Mouse (Mus musculus): ENCODE results near the gene Usp16. TPM values are rescaled to one million over a fixed set of nuclear protein-coding genes. Genes with fewer than 3 reads are reported as not detected.
A peak's percentile ranks its signal among the peaks of the same experiment; 100 is the strongest.

Gene Usp16
- polyA plus RNA-seq, 1 experiment from 2014 or later = 42.7 TPM

DNA sequence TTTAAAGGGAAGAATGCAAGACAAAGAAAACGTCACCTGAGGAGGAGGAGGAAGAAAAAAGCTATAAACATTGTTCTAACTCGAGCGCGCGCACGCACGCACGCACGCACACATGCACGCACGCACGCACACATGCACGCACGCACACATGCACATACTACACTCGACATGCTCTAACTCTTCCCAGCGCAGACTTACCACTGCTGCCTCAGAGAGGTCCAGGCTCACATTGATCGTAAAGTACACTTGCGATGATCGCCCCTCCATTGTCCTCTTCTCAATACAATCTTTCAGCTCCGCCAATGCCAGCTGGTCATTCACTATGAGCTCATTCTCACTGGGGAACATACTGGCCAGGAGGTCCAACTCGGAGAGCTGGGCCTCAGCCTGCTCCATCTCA is 17.4 kb upstream of the Usp16 start:
- Histone ChIP-seq H3K9ac (ENCODE audit: low read depth, low read length) (no peak overlapping the region), H3K4me3 (ENCODE audit: low read depth, low read length) (no peak overlapping the region), H3K27ac (ENCODE audit: low read depth, low read length) (no peak overlapping the region), H3K27me3 (replicated peaks; ENCODE audit: control insufficient read depth, insufficient read depth, low read length) (no peaks in the 10 kb centered on the region), H3K36me3 (ENCODE audit: control insufficient read depth, insufficient read depth, low read length) (no peaks in the 10 kb centered on the region), H3K9me3 (ENCODE audit: control insufficient read depth, low read length) (no peaks in the 10 kb centered on the region), H3K4me2 (no peak overlapping the region), H3K4me1 (replicated peaks; ENCODE audit: control insufficient read depth, insufficient read depth, low read length) (0 out of 2 replicates have a peak, but pooled peaks cover 6% of the 10 kb centered on the region)
- no peak for ATAC-seq (replicated peaks; ENCODE audit: low FRiP score)
- WGBS = 91% methylated on average over 21 of the region's 21 CpGs
- DNase-seq (ENCODE audit: low spot score) = no peak

DNA sequence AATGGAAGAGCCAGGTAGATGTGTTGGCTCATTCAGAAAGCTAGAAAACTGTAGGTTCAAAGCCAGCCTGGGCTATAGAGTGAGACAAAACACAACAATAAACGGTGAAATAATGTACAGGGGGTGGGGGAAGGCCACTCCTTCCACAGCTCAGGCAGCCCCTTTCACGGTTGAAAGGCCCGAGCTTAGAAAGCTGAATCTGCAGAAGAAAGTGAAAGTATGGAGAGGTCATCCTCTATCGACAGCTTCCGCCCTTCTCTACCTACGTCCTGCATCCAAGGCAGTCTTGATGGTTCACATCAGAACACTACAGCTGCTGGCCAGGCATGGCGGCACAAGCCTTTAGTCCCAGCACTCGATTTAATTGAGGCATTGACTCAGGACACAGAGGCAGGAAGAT is 15.8 kb upstream of the Usp16 start:
- 89% methylated on average over 8 of the region's 8 CpGs for WGBS
- H3K9ac ChIP-seq (ENCODE audit: low read depth, low read length) = no peak overlapping the region
- ATAC-seq (replicated peaks; ENCODE audit: low FRiP score) = no peak

DNA sequence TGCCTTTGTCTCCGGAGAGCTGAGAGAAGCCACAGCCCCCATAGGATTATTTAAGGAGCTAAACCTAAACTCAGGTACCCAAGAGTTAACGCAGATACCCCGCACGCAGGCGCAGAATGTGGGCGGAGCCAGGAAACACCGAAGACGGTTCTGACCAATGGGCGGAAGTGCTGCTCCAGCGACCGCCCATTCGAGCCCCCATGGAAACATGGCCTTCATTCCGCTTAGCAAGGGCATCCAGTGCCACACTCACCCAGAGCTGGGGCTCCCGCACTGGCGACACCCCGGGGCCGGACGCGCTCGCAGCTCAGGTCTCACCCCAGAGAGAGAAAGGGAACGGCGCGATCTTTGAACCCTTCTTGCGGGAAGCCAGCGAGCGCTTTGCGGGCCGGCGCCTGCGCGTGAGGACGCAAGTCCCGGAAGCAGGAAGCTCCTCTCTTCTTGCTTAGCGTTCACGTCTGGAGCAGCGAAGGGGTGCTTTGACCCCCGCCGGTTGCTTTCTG is 14.3 kb upstream of the Usp16 start, which contains the start of gene Rwdd2b:
TSS of gene Rwdd2b (minus strand) at position 390 of the 503 bp plus-strand sequence.
- Histone ChIP-seq H3K9ac (ENCODE audit: low read depth, low read length) (peak within 1 kb of the TSS; percentile 87), H3K27me3 (replicated peaks; ENCODE audit: control insufficient read depth, insufficient read depth, low read length) (no peaks in the 10 kb centered on the region), H3K27ac (ENCODE audit: low read depth, low read length) (peak within 1 kb of the TSS; percentile 82), H3K4me3 (ENCODE audit: low read depth, low read length) (peak within 1 kb of the TSS; percentile 77), H3K36me3 (ENCODE audit: control insufficient read depth, insufficient read depth, low read length) (no peaks in the 10 kb centered on the region), H3K4me1 (replicated peaks; ENCODE audit: control insufficient read depth, insufficient read depth, low read length) (0 out of 2 replicates have a peak, but pooled peaks cover 6% of the 10 kb centered on the region), H3K9me3 (ENCODE audit: control insufficient read depth, low read length) (no peaks in the 10 kb centered on the region), H3K4me2 (peak within 1 kb of the TSS; percentile 89)
- peak; percentile 95 for ATAC-seq (replicated peaks; ENCODE audit: low FRiP score)
- peak; percentile 93 for DNase-seq (ENCODE audit: low spot score)
- under 1% methylated on average over 38 of the region's 38 CpGs for WGBS

More for the DNA sequence above, 15.8 kb upstream of the Usp16 start:
- no peak for DNase-seq (ENCODE audit: low spot score)
- no peak overlapping the region for H3K27ac ChIP-seq (ENCODE audit: low read depth, low read length)
- no peaks in the 10 kb centered on the region for H3K27me3 ChIP-seq (replicated peaks; ENCODE audit: control insufficient read depth, insufficient read depth, low read length)
- 0 out of 2 replicates have a peak, but pooled peaks cover 6% of the 10 kb centered on the region for H3K4me1 ChIP-seq (replicated peaks; ENCODE audit: control insufficient read depth, insufficient read depth, low read length)
- H3K9me3 ChIP-seq (ENCODE audit: control insufficient read depth, low read length) = no peaks in the 10 kb centered on the region
- H3K4me3 ChIP-seq (ENCODE audit: low read depth, low read length) = no peak overlapping the region
- no peak overlapping the region for H3K4me2 ChIP-seq
- H3K36me3 ChIP-seq (ENCODE audit: control insufficient read depth, insufficient read depth, low read length) = no peaks in the 10 kb centered on the region

DNA sequence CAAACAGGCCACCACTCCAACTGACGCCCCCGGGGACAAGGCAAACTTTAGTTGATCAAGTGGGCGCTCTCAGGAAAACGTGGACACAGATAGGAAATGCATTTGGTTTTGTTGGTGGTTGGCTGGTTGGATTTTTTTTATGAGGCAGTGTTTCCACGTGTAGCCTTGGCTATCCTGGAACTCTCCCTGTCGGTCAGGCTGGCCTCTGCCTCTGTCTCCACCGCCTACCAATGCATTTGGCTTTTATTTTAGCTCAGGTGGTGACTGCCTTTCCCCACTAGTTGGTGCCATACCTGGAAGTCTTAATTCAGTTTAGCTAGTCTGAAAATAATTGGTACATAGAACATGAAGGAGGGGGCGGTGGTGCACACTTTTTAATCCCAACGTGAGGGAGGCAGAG is 13.4 kb upstream of the Usp16 start:
- Histone ChIP-seq H3K4me1 (replicated peaks; ENCODE audit: control insufficient read depth, insufficient read depth, low read length) (0 out of 2 replicates have a peak, but pooled peaks cover 6% of the 10 kb centered on the region), H3K27me3 (replicated peaks; ENCODE audit: control insufficient read depth, insufficient read depth, low read length) (no peaks in the 10 kb centered on the region), H3K9me3 (ENCODE audit: control insufficient read depth, low read length) (no peaks in the 10 kb centered on the region), H3K9ac (ENCODE audit: low read depth, low read length) (peak overlapping the region; percentile 87), H3K4me2 (peak overlapping the region; percentile 89), H3K36me3 (ENCODE audit: control insufficient read depth, insufficient read depth, low read length) (no peaks in the 10 kb centered on the region), H3K4me3 (ENCODE audit: low read depth, low read length) (peak overlapping the region; percentile 77), H3K27ac (ENCODE audit: low read depth, low read length) (no peak overlapping the region)
- WGBS = 13% methylated on average over 9 of the region's 9 CpGs
- ATAC-seq (replicated peaks; ENCODE audit: low FRiP score) = peak; percentile 24; the same call in 1 of the 2 replicates
- DNase-seq (ENCODE audit: low spot score) = peak; percentile 38

DNA sequence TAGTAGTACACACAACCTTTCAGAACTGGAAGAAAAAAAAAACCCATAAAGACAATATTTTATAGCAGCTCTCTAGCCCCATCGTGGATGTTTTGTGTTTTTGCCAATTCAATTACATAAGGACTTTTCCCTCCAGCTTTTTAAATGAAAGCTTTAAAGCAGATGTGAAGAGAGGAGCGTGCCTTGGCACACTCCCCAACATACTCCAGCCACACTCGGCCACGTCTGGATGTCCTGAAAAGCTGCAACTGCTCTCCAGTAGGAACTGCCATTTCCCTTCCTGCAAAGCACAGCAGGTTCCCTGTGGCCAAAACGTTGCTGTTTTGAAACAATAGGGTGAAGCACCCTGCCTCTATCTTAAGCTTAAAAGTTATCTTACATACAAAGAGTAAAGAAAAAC is 12.2 kb upstream of the Usp16 start:
- no peak overlapping the region for H3K4me2 ChIP-seq
- no peak for DNase-seq (ENCODE audit: low spot score)
- H3K4me1 ChIP-seq (replicated peaks; ENCODE audit: control insufficient read depth, insufficient read depth, low read length) = 0 out of 2 replicates have a peak, but pooled peaks cover 6% of the 10 kb centered on the region
- H3K36me3 ChIP-seq (ENCODE audit: control insufficient read depth, insufficient read depth, low read length) = no peaks in the 10 kb centered on the region
- WGBS = 60% methylated on average over 5 of the region's 5 CpGs
- H3K4me3 ChIP-seq (ENCODE audit: low read depth, low read length) = no peak overlapping the region
- ATAC-seq (replicated peaks; ENCODE audit: low FRiP score) = no peak
- no peaks in the 10 kb centered on the region for H3K9me3 ChIP-seq (ENCODE audit: control insufficient read depth, low read length)
- H3K27me3 ChIP-seq (replicated peaks; ENCODE audit: control insufficient read depth, insufficient read depth, low read length) = no peaks in the 10 kb centered on the region
- H3K9ac ChIP-seq (ENCODE audit: low read depth, low read length) = no peak overlapping the region
- no peak overlapping the region for H3K27ac ChIP-seq (ENCODE audit: low read depth, low read length)

- Histone ChIP-seq H3K36me3 (ENCODE audit: control insufficient read depth, insufficient read depth, low read length) (no peaks in the 10 kb centered on the region), H3K9ac (ENCODE audit: low read depth, low read length) (no peak overlapping the region), H3K4me1 (replicated peaks; ENCODE audit: control insufficient read depth, insufficient read depth, low read length) (0 out of 2 replicates have a peak, but pooled peaks cover 6% of the 10 kb centered on the region), H3K9me3 (ENCODE audit: control insufficient read depth, low read length) (no peaks in the 10 kb centered on the region), H3K27ac (ENCODE audit: low read depth, low read length) (no peak overlapping the region), H3K4me3 (ENCODE audit: low read depth, low read length) (no peak overlapping the region), H3K4me2 (no peak overlapping the region), H3K27me3 (replicated peaks; ENCODE audit: control insufficient read depth, insufficient read depth, low read length) (no peaks in the 10 kb centered on the region)
- ATAC-seq (replicated peaks; ENCODE audit: low FRiP score) (no peak), DNase-seq (ENCODE audit: low spot score) (no peak)
These were observed 11.3 kb upstream of the Usp16 start for GRCm38 (mm10) chr16:87443245-87443644.

DNA sequence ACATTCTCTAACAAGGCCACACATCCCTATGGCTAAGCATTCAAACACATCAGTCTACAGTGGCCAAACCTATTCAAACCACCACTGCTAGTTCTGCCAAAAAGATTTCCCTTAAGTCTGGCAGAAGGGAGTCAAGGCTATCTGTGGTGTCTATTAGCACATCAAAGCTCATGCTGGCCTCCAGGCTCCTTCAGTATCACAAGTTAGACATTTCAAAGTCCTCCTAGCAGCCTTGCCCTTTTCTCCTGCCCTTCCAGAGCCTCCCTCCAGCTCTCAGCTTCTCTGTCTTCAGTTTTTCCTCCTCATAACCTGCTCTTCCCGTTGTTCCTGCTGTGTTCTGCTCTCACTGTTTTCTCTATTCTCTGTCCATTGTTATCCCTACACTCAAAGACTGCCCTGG is 10.4 kb upstream of the Usp16 start:
- Histone ChIP-seq H3K9me3 (ENCODE audit: control insufficient read depth, low read length) (no peaks in the 10 kb centered on the region), H3K27ac (ENCODE audit: low read depth, low read length) (no peak overlapping the region), H3K4me3 (ENCODE audit: low read depth, low read length) (no peak overlapping the region), H3K27me3 (replicated peaks; ENCODE audit: control insufficient read depth, insufficient read depth, low read length) (no peaks in the 10 kb centered on the region), H3K36me3 (ENCODE audit: control insufficient read depth, insufficient read depth, low read length) (no peaks in the 10 kb centered on the region), H3K4me2 (no peak overlapping the region), H3K9ac (ENCODE audit: low read depth, low read length) (no peak overlapping the region), H3K4me1 (replicated peaks; ENCODE audit: control insufficient read depth, insufficient read depth, low read length) (0 out of 2 replicates have a peak, but pooled peaks cover 6% of the 10 kb centered on the region)
- ATAC-seq (replicated peaks; ENCODE audit: low FRiP score) = no peak
- DNase-seq (ENCODE audit: low spot score) = no peak
- 45% methylated on average over 1 of the region's 1 CpGs for WGBS

DNA sequence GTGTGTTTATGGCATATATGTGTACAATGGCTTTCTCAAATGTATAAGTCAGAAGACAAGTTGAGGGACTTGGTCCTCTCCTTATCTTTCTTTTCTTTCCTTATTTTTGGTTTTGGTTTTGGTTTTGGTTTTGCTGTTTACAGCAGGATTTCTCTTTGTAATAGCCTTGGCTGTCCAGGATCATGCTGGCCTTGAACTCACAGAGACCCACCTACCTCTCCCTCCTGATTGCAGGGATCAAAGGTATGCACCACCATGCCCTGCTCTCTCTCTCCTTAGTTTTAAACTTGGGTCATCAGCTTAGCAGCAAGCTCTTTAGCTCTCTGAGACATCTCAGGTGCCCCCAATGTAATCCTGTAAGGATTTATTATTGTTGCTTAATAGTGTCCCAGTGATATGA is 9.4 kb upstream of the Usp16 start:
- H3K4me1 ChIP-seq (replicated peaks; ENCODE audit: control insufficient read depth, insufficient read depth, low read length) = 0 out of 2 replicates have a peak, but pooled peaks cover 6% of the 10 kb centered on the region
- no peak overlapping the region for H3K4me2 ChIP-seq
- no peak for ATAC-seq (replicated peaks; ENCODE audit: low FRiP score)
- H3K27me3 ChIP-seq (replicated peaks; ENCODE audit: control insufficient read depth, insufficient read depth, low read length) = no peaks in the 10 kb centered on the region
- DNase-seq (ENCODE audit: low spot score) = no peak
- H3K9me3 ChIP-seq (ENCODE audit: control insufficient read depth, low read length) = no peaks in the 10 kb centered on the region
- no peak overlapping the region for H3K4me3 ChIP-seq (ENCODE audit: low read depth, low read length)
- H3K27ac ChIP-seq (ENCODE audit: low read depth, low read length) = no peak overlapping the region
- H3K9ac ChIP-seq (ENCODE audit: low read depth, low read length) = no peak overlapping the region
- no peaks in the 10 kb centered on the region for H3K36me3 ChIP-seq (ENCODE audit: control insufficient read depth, insufficient read depth, low read length)

DNA sequence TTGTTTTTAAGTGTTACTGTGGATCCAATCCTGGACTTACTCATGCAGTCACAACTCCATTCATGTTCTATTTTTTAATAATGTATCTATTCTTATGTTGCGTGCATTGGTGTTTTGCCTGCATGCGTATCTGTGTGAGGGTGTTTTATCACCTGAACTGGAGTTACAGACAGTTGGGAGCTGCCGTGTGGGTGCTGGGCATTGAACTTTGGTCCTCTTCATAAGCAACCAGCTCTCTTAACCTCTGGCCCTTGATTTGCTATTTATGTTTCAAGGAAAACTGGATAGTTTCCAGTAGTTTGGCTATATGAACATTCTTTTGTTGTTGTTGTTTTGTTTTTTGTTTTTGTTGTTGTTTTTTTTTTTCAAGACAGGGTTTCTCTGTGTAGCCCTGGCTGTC is 9.0 kb upstream of the Usp16 start:
- H3K27me3 ChIP-seq (replicated peaks; ENCODE audit: control insufficient read depth, insufficient read depth, low read length) = no peaks in the 10 kb centered on the region
- no peak for ATAC-seq (replicated peaks; ENCODE audit: low FRiP score)
- H3K4me3 ChIP-seq (ENCODE audit: low read depth, low read length) = no peak overlapping the region
- WGBS = 85% methylated on average over 3 of the region's 3 CpGs
- H3K27ac ChIP-seq (ENCODE audit: low read depth, low read length) = no peak overlapping the region
- H3K36me3 ChIP-seq (ENCODE audit: control insufficient read depth, insufficient read depth, low read length) = no peaks in the 10 kb centered on the region
- no peak overlapping the region for H3K4me2 ChIP-seq
- H3K9me3 ChIP-seq (ENCODE audit: control insufficient read depth, low read length) = no peaks in the 10 kb centered on the region
- no peak for DNase-seq (ENCODE audit: low spot score)
- H3K4me1 ChIP-seq (replicated peaks; ENCODE audit: control insufficient read depth, insufficient read depth, low read length) = 0 out of 2 replicates have a peak, but pooled peaks cover 6% of the 10 kb centered on the region
- no peak overlapping the region for H3K9ac ChIP-seq (ENCODE audit: low read depth, low read length)

All from liver, embryonic 11.5 days (tissue).